Mouse (Mus musculus): ENCODE measurements around the gene Arid5b.

GRCm38 (mm10) chr10:68096395-68096794 lies 182.1 kb downstream of the Arid5b start:
- TF ChIP-seq EP300 (IDR thresholded peaks at IDR 0.05; ENCODE audit: low read depth), result no peak
- no peak for TF ChIP-seq CTCF (IDR thresholded peaks at IDR 0.05; ENCODE audit: low read depth)

Data from heart, postnatal 0 days (tissue).